Mouse (Mus musculus): ENCODE results near the gene Psmd11.

Psmd11 gene

DNA sequence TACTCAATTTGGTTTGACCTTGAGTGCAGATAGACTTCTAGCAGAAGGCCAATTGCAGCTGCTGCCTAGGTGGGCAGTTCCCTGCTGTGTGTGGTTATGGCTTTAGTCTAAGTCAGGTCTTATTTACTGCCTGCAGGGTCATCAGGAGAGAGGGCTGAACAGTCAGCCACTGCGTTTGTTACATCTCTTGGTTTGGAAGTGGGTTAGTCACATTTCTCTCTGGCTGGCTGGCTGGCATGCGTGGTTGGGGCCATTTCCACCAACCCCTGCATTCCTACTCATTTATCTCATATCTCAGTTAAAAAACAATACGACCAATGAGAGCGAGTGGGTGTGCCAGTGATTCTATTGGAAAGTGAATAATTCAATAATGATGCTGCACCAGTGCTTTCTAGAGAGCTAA, 71.1 kb downstream of the Psmd11 start:
- DNase-seq (ENCODE audit: extremely low read depth, insufficient read length, low spot score): no peak

GRCm38 (mm10) chr11:80503281-80503680, 74.9 kb downstream of the Psmd11 start:
- DNase-seq (ENCODE audit: extremely low read depth, insufficient read length, low spot score): no peak

DNA sequence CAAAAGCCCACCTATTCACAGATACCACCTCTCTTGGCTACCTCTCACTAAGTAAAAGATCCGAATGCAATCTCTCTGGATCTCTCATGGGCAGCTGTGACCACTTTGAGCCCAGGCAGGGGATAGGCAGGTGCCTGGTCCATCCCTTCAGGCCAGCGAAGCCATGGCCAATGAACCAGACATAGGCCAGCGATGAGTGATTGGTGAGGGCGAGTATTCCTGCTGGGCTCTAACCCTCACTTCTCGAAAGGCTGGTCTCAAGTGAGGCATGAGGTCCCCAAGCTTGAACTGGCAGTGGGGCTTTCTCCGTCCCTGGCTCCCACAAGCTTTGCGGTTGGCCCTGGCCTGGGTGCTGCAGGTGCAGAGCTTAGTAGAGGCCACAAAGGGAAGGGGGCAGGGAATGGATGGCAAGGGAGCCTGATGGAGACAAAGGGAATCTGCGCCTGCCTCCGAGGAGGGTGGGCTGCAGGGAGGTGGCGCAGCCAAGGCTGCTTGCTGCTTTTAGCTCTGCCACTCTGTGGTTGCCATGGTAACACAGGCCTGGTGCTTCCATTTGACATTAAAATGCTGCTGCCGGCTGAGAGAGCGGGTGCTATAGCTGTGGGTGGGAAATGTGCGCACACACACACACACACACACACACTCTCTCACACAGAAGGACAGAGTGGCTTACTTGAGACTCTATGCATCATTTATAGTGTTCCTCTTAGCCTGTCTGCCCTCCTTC, 75.5 kb downstream of the Psmd11 start:
- DNase-seq (ENCODE audit: extremely low read depth, insufficient read length, low spot score): no peak

GRCm38 (mm10) chr11:80504519-80505385, 76.3 kb downstream of the Psmd11 start:
- no peak for DNase-seq (ENCODE audit: extremely low read depth, insufficient read length, low spot score)

DNA sequence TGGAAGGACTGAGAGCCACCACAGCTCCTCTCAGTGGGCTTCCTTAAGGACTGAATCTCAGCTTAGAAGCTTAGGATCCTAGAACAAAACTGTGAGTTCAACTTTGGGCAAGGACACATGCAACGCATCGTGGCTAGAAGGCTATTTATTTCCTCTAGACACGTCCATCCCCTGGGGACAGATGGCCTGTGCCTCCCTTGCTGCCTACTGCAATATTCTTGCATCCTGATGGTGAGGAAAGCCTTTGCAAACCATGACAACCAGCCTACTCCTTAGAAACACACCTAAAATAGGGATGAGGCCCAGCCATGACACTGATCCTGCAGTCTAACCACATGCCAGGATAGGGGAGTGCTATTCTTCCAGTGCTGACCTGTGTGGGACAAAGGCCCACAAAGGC, 77.2 kb downstream of the Psmd11 start:
- DNase-seq (ENCODE audit: extremely low read depth, insufficient read length, low spot score): no peak

- no peak for DNase-seq (ENCODE audit: extremely low read depth, insufficient read length, low spot score)
Measured at GRCm38 (mm10) chr11:80506483-80506882, 78.1 kb downstream of the Psmd11 start.

DNA sequence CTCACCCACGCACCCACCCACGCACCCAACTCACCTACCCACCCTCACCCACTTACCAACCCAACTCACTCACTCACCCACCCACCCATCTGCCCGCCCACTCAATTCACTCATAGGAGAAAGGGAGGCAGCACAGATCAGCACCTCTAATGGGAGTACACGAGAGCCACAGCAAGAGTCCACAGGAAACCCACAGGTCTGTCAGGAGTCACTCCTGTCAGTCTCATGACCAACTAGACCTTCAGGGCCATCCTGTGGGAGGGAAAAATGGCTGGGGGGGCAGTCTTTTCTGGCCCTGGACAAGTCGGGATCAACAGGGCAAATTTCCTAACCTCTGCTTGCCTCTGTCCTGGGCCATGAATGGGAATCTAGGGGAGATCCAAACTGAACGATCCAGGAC, 79.4 kb downstream of the Psmd11 start:
- DNase-seq (ENCODE audit: extremely low read depth, insufficient read length, low spot score): no peak

- DNase-seq (ENCODE audit: extremely low read depth, insufficient read length, low spot score): no peak
Measured at GRCm38 (mm10) chr11:80508361-80509175, 80.2 kb downstream of the Psmd11 start.

DNA sequence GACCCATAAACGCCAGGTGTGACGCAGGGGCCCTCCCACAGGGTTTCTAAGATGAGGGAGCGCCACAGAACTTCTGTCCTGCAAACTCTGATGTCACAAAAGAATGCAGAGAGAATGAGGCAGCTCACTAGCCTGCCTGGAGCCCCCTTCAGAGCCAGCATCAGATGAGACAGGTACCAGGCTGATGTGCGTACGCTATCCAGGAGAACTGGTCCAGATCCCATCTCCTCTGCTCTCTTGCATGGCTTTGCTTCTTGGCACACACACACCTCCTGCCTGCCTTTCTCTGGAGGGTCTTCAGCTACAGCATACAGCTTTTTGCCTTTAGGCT, 80.7 kb downstream of the Psmd11 start:
- no peak for DNase-seq (ENCODE audit: extremely low read depth, insufficient read length, low spot score)

- no peak for DNase-seq (ENCODE audit: extremely low read depth, insufficient read length, low spot score)
Measured at GRCm38 (mm10) chr11:80510124-80510523, 81.7 kb downstream of the Psmd11 start.

DNA sequence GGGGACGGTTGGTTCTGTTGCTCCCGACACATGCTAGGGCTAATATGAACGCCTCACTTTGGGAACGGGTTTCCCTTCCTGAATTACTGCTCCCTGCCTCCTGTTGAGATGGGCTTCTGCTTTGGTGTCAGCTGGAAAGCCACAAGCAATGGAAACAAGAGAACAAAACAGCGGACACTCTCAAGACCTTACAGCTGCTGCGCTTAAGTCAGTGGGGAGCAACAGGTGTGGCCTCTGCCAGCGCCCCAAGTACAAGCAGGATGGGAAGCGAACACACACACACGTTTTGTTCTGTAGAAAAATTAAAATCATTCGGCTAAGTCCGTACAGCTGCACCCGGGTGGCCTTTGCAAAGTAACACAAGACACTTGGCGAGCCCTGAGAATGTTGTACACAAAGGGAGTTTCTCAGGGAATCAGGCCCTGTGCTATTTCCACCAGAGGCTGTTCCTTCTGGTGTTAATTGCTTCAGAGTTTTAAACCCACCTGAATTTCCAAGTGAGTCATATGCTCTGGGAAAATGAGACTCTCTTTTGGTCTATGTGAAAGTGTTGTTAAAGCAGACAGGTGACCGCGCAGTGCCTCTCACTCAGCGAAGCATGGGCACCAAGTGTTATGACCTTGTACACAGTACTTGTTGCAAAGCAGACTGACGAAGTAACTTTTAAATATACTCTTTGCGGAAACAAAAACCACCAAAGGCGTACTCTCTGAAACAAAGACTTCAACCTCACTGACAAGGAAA, 84.1 kb downstream of the Psmd11 start:
- no peak for DNase-seq (ENCODE audit: extremely low read depth, insufficient read length, low spot score)

- no peak for DNase-seq (ENCODE audit: extremely low read depth, insufficient read length, low spot score)
Measured at GRCm38 (mm10) chr11:80513796-80514195, 85.4 kb downstream of the Psmd11 start.

- no peak for DNase-seq (ENCODE audit: extremely low read depth, insufficient read length, low spot score)
Measured at GRCm38 (mm10) chr11:80515346-80515745, 86.9 kb downstream of the Psmd11 start.

DNA sequence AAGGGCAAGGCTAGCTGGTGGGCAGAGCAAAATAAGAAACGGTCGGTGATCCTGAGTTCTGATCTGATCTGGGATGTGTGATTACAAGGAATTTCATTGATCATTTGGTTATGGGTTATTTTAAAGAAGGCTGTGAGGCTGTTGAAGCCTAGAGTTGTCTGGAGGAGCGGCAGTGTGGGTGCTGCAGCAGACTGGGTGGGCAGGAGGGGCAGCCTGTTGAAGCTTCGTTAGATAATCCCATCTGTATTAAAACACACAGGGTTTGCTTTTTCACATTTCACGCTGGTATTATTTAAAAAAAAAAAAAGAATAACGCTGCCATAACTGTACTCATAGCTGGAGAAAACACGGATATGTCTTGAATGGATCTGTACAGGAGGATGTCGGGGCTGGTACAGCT, 87.5 kb downstream of the Psmd11 start:
- no peak for DNase-seq (ENCODE audit: extremely low read depth, insufficient read length, low spot score)

DNA sequence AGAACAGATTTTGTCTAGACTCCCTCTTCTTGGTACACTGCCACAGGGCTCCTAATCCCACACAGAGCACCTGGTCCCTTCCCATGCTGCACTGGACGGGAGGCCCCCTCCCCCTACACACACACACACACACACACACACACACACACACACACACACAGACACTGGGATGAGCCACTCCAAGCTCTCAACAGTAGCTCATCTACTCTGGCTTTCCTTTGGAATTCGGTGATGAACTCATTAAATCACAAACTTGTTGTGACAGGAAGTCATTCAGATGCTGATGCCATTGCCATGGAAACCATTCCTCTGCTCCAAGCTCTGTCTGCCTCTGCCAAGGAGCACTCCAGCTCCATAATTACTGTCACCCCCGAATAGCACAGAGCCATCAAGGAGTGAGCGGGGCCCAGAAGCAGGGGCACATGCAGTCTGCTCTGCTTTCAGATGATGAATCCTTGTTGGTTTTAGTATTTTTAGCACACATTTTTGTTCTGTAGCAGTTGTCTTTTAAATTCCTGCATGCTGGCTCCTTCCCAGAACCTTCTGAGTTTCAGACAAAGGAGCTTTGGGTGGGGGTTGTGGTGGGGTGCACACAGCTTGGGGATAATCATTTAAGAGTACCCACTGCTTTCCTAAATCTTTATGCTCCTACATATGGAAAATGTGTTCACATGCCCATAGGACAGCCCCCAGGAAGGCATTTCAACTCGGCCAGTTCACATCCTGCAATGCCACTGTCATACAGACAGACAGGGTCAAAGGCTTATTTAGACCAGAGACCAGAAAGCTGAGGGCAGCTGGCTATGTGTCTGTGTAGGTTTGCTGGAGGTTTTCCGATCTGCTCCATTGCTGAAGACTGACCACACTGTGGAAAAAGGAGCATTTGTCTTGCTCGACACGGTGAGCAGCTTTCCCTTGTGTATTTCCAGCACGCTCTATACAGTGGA, 90.3 kb downstream of the Psmd11 start:
- no peak for DNase-seq (ENCODE audit: extremely low read depth, insufficient read length, low spot score)

- no peak for DNase-seq (ENCODE audit: extremely low read depth, insufficient read length, low spot score)
Measured at GRCm38 (mm10) chr11:80521148-80521547, 92.7 kb downstream of the Psmd11 start.

Data from 3134 (cell line).